Mouse (Mus musculus) stomach, postnatal 0 days (tissue): ENCODE measurements at regions not wholly inside any gene's neighbourhood (a gene's known extent, or its start where the extent isn't known, plus 50 kb on each side); places are given as distances from the start of the nearest gene placed in this dataset.

Source experiments
- CTCF ChIP-seq: IDR thresholded peaks from 2 replicates; pipeline ENCODE4 v1.5.1; 2016; ENCODE audit warnings: antibody characterized with exemption, low read depth, mild to moderate bottlenecking, moderate library complexity
- EP300 ChIP-seq: optimal IDR thresholded peaks from 2 replicates; pipeline ENCODE3; 2016; ENCODE audit warnings: antibody characterized with exemption

- TF ChIP-seq CTCF = no peak
- no peak for TF ChIP-seq EP300
Measured at GRCm38 (mm10) chr15:74318422-74318841, 317.7 kb downstream of the Mroh4 start.
